Mouse (Mus musculus) lung, adult 18-20 months (tissue): ENCODE results near the gene 4933427D14Rik.
"Not testable (repeated sequence)": the region's sequence is repeated elsewhere in the genome, so short reads cannot be mapped to it uniquely, and the experiment has no call there.

Source experiments
- DNase-seq, 2 experiments: peaks; one replicate each; pipeline ENCODE4 v3.0.0; 2022; ENCODE audit warnings: mixed read lengths in 2 of 2

4933427D14Rik gene

DNA sequence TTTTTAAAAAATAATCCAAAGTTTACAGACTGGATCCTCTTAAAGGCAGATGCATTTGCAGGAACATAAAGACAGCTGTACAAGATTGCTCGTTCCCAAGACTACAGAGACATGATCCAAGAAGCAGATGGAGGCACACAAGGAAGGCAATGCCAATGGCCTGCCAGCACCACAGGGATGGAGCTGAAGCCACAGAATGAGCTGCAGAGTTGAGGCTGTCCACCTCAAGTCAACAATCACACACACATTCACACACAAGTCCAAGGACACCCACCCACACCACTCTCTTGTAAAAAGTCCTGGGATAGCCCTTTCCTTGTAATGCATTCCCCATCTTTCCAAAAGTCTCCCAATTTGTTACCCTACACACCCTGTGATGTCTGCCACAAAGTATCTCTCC lies 3.8 kb downstream of the 4933427D14Rik start:
- no peak for DNase-seq

- no peak for DNase-seq
Observed at GRCm38 (mm10) chr11:72196506-72196905, 10.8 kb downstream of the 4933427D14Rik start.

DNA sequence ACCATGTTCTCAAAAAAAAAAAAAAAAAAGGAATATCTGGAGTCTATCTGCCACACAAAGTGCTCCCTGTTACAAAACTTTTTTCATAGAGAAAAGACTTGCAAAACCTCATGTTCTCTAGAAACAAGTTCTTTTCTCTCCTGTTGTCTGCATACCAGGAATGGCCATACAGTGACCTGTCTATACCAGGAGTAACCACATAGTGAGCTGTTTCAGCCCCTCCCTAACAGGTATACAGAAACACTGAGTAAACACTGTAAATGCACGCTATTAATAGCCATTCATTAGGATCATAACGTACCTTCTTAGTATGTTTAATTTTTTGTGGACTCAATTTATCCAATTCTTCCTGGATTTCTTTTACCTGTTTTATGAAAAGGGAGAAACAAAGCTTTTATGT lies 13.0 kb downstream of the 4933427D14Rik start:
- DNase-seq: no peak

- DNase-seq: no peak
Observed at GRCm38 (mm10) chr11:72190857-72191256, 16.4 kb downstream of the 4933427D14Rik start.

GRCm38 (mm10) chr11:72184252-72184651 lies 23.0 kb downstream of the 4933427D14Rik start:
- DNase-seq: no peak

GRCm38 (mm10) chr11:72181136-72181535 lies 26.1 kb downstream of the 4933427D14Rik start:
- DNase-seq: no peak

GRCm38 (mm10) chr11:72180556-72180955 lies 26.7 kb downstream of the 4933427D14Rik start:
- DNase-seq: no peak

DNA sequence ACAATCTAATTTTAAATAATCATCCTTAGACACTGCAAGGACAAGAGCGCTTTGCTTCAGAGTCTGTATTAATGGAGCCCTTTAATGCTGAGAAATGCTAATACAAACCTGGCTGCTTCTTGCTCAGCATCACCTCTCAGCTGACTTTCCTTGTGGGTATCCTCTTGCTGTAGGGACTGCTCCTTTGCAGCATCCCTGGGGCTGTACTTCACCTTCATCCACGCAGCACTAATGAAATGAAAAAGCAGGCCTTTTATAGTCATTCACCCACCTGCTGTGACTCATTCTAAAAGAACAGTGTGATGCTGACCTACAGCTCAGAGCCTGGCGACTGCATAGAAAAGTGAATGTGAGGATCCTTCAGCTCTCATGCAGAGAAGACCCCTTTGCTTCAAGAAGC lies 30.7 kb downstream of the 4933427D14Rik start:
- DNase-seq: no peak

- DNase-seq: no peak
Observed at GRCm38 (mm10) chr11:72175966-72176365, 31.3 kb downstream of the 4933427D14Rik start.

- no peak for DNase-seq
Observed at GRCm38 (mm10) chr11:72174721-72175120, 32.5 kb downstream of the 4933427D14Rik start.

DNA sequence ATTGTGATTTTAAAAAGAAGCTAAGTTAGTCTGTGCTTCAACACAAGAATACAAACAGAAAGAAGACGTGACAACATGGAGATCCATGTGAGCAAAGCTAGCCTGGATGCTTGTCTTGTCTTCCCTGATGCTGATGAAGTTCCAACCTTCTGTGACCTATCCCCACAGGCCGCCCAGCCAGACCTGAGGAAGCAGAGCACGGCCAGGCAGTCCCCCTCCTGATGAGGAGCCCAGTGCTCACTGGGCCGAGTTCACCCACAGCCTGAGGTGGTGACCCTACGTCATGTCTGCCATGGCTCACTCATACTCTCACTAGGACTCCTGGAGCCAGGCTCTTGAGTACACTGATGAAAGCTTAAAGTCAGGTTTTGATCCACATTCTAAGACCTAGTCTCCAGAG lies 33.8 kb downstream of the 4933427D14Rik start:
- no peak for DNase-seq

- not testable (repeated sequence) for DNase-seq
Observed at GRCm38 (mm10) chr11:72171906-72172305, 35.4 kb downstream of the 4933427D14Rik start.

GRCm38 (mm10) chr11:72169871-72170270 lies 37.4 kb downstream of the 4933427D14Rik start:
- no peak for DNase-seq

DNA sequence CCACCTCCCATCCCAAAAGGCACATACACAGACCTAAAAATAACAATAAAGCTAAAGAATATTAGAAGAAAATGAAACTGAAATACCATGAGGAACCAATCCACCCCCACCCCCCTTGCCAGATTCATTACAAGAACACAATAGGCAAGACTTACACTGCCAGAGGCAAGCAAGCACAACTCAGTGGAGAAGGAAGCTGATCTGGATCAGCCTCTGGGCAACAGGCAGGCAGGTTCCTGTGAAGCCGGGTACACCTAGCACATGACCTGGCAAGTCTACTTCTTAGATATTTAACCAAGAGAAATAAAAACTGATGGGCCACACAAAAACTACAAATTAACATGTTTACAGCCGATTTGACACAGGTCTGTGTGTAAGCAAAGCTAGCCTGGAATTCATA lies 44.1 kb downstream of the 4933427D14Rik start:
- DNase-seq: no peak

GRCm38 (mm10) chr11:72156624-72157023 lies 50.6 kb downstream of the 4933427D14Rik start:
- DNase-seq: no peak

GRCm38 (mm10) chr11:72155981-72156428 lies 51.3 kb downstream of the 4933427D14Rik start:
- DNase-seq: no peak

- DNase-seq: no peak
Observed at GRCm38 (mm10) chr11:72155186-72155980, 51.9 kb downstream of the 4933427D14Rik start.

DNA sequence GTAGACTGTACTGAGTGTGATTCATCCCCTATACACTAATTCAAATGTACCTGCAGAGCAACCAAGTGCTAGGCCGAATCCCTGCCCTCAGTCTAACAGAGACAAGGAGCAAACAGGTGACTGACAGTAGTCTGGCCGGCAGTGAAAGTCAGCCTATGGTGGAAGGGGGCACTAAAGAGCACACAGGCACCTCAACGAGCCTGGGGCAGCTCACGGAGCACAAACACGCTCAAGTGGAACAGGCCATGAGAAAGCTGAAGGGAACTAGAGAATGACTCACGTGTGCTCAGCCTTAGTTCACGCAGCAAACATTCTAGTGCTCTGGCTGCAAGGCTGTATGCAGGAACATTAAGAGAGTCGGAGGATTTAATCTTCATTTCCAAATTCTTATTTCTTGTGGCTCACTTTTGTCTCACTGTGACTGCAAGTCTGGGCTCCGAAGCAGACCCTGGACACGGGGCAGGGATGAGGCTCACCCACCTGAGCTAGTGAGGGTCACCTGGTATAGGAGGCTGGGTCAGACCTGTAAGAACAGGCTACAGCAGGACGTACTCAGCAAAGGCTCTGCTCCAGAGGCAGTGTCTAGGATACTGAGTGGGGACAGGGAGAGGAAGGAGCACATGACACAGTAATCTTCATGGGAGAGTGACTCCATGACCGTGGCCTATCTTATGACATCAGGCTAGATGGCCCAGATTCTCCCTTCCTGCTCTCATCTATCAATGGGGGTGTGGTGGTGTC lies 54.0 kb downstream of the 4933427D14Rik start:
- peak; percentile 53 to 70 for DNase-seq

DNA sequence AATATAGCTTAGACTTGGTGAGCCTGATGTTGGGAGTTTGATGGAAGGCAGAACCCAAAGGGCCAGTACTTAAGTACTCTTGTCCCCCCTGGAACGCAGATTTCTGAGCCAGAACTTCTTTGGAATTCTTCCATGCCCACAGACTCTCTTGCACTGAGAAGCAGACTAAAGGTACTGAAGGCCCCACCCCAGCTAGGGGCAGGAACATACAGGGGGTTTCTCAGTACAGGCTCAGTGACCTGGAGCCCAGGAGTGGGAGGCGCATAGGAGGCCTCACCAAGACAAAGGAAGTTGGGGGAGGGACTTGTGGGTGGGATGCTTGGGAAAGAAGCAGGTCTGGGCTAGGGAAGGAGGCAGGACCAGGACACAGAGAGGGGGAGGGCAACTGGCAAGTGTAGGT lies 56.1 kb downstream of the 4933427D14Rik start:
- peak; percentile 68 to 78 for DNase-seq

GRCm38 (mm10) chr11:72147910-72148309 lies 59.3 kb downstream of the 4933427D14Rik start:
- DNase-seq: no peak

DNA sequence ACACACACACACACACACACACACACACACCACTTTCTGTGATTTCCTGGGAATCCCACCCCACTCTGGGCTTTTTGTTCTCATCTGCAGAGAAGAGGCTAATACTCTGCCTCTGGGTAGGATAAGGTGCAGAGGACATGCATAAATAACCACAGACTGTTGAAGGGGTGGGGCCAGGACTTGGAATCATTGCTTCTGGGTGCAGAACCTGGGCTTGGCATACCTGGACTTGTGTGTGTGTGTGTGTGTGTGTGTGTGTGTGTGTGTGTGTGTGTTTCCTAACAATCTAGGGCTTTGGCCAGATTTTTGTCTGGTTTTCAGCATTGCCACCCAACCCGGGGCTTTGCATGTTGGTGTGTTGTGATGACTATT lies 61.4 kb downstream of the 4933427D14Rik start:
- DNase-seq: no peak

DNA sequence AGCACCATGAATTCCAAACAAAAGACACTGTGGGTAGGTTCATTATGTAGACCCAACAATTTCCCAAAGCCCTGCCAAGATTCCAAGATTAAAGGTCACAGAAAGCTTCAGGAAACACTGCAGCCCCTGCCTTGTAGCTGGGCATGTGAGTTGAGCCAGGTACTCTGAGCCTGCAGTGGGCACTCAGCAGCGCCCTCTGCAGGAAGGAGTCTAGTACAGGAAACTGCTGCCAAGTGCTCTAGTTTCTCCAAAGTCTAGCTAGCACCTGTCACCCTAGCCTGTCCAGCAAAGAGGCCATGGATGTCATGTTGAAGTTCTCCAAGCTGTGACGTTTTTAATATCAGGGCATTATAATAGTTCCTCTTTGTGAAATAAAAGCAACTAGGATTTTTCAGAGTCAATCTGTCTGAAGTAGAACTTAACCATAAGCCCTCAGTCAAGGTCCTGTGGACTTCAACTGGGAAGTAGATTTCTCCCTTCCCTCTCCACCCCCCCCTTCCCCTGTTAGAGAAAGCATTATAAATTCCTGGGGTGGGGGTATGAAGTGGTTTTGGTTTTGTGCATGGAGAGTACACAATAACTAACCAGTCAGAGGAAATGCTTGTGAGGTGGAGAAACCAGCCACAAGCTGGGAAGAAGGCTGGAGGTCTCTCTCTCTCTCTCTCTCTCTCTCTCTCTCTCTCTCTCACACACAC lies 61.9 kb downstream of the 4933427D14Rik start:
- peak; percentile 56 to 70 for DNase-seq

DNA sequence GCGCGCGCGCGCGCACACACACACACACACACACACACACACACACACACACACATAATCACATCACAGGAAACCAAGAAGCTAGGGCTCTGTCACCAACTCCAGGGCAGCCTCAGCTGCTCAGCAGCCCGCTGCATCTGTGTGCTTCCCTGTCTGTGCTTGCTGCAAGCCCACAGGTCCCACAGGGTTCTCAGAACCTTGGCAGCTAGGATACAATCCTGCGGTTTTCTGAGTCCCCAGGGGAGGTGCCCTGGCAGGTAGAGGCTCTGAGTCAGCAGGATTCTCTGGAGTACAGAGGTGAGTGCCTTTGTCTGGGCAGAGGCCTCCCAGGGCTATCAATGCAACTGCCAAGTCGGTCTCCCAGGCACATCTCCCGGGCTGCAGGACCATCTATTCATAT lies 64.4 kb downstream of the 4933427D14Rik start:
- peak; percentile 81 to 88 for DNase-seq
